Mouse (Mus musculus) kidney, adult 2 months (tissue): ENCODE measurements around the gene Clasp2. TPM values are rescaled to one million over a fixed set of nuclear protein-coding genes. Genes with fewer than 3 reads are reported as not detected.

Experiments used
- DNase-seq: peaks from one replicate; pipeline ENCODE4 v3.0.0; 2021
- H3K27ac ChIP-seq: fragments of 200-500 bp; 2 replicates; pipeline ENCODE4 v1.5.1; 2012; ENCODE audit warnings: low read depth, low read length, control low read depth, inconsistent platforms; ENCODE audit not compliant: insufficient read depth
- H3K27me3 ChIP-seq: fragments of 200-500 bp; replicated peaks from 2 replicates; pipeline ENCODE4 v1.6.1; 2012; ENCODE audit warnings: mild to moderate bottlenecking, moderate library complexity, low read length, inconsistent platforms; ENCODE audit not compliant: control insufficient read depth, insufficient read depth
- H3K36me3 ChIP-seq: fragments of 200-500 bp; 2 replicates; pipeline ENCODE4 v1.6.1; 2012; ENCODE audit warnings: mild to moderate bottlenecking, moderate library complexity, low read length, inconsistent platforms; ENCODE audit not compliant: control insufficient read depth, insufficient read depth
- H3K4me1 ChIP-seq: fragments of 200-500 bp; 2 replicates; pipeline ENCODE4 v1.6.1; 2011; ENCODE audit warnings: low read length; ENCODE audit not compliant: control insufficient read depth, insufficient read depth
- H3K4me3 ChIP-seq: fragments of 200-500 bp; 2 replicates; pipeline ENCODE4 v1.5.1; 2011; ENCODE audit warnings: mild to moderate bottlenecking, low read depth, low read length, control low read depth; ENCODE audit not compliant: insufficient read depth
- CTCF ChIP-seq: fragments of 200-500 bp; conservative IDR thresholded peaks from 2 replicates; pipeline ENCODE4 v1.5.1; 2011; ENCODE audit warnings: low read depth, mild to moderate bottlenecking, control low read depth, low read length, moderate library complexity, mixed read lengths; ENCODE audit not compliant: insufficient read depth, insufficient read length
- POLR2A ChIP-seq: fragments of 200-500 bp; IDR thresholded peaks from one replicate; pipeline ENCODE4 v1.6.1; 2011; ENCODE audit warnings: low read depth, low read length, control low read depth
- WGBS: fragments of 180-500 bp; shearing (Covaris S2); methylation state at CpG from one replicate; pipeline ENCODE4 v1.1.7; 2018; 5-methylcytosine and 5-hydroxymethylcytosine counted together
- polyA plus RNA-seq: library from polyadenylated mRNA; depleted of rRNA; stranded (reverse); fragments of >200 nt; gene quantifications from 2 replicates; pipeline ENCODE4 v1.2.3, GENCODE M21; 2012

Clasp2 gene
- polyA plus RNA-seq, 1 experiment, result 9.1 TPM

DNA sequence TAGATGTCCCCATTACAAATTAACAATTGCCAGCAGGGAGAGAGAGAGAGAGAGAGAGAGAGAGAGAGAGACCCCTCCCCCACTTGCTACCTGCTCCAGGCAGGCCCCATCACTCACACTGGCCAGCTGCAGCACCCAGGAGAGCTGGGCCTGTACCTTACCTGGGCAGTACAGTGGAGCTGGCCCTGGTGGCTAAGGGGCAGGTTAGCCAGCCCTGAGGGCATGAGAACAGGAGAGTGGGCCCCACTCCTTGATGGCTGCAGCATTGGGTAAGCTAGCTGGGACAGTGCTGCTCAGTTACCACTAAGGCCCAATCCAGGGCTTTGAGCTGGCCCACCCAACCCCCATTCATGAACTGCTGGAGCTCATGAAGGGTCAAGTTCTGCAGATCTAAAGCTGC, 5.4 kb upstream of the Clasp2 start:
- H3K27me3 ChIP-seq, result no peaks in the 10 kb centered on the region
- TF ChIP-seq POLR2A, result no peak
- no peak for TF ChIP-seq CTCF
- H3K36me3 ChIP-seq, result no peaks in the 10 kb centered on the region
- peaks cover 3% of the 10 kb centered on the region; the same call in 1 of the 2 replicates for H3K4me1 ChIP-seq
- no peak overlapping the region for H3K27ac ChIP-seq
- no peak overlapping the region for H3K4me3 ChIP-seq
- DNase-seq, result no peak

DNA sequence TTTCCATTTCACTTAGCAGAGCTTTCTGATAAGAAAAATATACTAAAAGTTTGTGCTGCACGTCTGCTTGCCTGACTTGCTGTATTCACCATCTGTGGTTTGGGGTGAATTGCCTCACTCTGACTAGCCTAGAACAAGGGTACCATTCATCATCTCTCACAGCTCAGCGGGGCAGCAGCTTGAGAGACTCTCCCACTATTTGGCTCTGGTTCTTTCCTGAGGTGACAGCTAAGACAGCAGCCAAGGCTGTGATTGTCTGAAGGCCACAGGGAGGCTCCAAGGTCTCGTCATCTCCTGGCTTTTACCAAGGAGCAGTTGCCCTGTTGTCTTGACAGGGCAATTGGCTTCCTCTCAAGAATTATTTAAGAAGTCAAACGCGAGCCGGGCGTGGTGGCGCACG, 3.3 kb upstream of the Clasp2 start:
- TF ChIP-seq POLR2A (no peak), CTCF (no peak)
- H3K27ac ChIP-seq, result no peak overlapping the region
- H3K27me3 ChIP-seq, result no peaks in the 10 kb centered on the region
- H3K4me1 ChIP-seq, result peaks cover 7% of the 10 kb centered on the region; the same call in 1 of the 2 replicates
- DNase-seq, result peak; percentile 32
- no peaks in the 10 kb centered on the region for H3K36me3 ChIP-seq
- H3K4me3 ChIP-seq, result no peak overlapping the region
- 59% methylated on average over 9 of the region's 9 CpGs for WGBS

DNA sequence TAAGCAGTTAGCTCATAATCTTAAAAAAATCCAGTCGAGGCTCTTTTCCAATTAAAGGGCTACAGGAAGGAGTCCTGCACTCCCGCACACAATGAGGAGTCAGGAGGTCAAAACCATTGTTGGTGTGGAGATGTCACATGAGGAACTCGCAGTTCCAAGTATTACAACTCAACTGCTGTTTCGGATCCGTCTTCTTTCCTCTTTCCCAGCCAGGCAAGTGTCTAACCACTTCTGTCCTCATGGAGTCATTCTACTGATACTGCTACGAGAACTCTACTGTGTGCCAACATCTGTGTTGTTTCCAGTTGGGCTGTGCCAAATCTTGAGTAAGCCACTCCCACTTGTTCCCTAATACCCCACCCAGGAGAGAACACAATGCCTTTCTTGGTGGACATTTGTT, 2.3 kb upstream of the Clasp2 start:
- no peak overlapping the region for H3K4me3 ChIP-seq
- 59% methylated on average over 6 of the region's 6 CpGs for WGBS
- DNase-seq, result peak; percentile 75
- no peaks in the 10 kb centered on the region for H3K36me3 ChIP-seq
- H3K27ac ChIP-seq, result peak overlapping the region; percentile 54; the same call in 1 of the 2 replicates
- no peak for TF ChIP-seq CTCF
- TF ChIP-seq POLR2A, result no peak
- peaks cover 7% of the 10 kb centered on the region; the same call in 1 of the 2 replicates for H3K4me1 ChIP-seq
- H3K27me3 ChIP-seq, result no peaks in the 10 kb centered on the region

DNA sequence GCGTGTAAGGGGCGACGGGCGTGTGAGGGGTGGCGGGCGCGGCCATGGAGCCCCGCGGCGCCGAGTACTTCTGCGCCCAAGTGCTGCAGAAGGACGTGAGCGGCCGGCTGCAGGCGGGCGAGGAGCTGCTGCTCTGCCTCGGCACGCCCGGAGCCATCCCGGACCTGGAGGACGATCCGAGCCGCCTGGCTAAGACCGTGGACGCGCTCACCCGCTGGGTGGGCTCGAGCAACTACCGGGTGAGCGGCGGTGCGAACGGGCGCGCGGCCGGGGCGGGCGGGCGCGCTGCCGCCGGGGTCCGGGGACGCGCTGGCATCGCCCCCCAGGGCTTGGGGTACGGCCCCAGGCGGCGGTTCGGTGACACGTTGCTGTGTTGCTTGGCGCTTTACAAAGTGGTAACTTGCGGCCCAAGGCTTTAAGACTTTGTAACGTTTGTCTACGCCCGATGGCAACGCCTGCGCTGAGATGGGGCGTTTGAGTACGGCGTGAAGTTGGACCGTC, 414 bp downstream of the Clasp2 start:
- WGBS, result under 1% methylated on average over 64 of the region's 64 CpGs
- peak; percentile 34 for DNase-seq
- Histone ChIP-seq H3K36me3 (no peaks in the 10 kb centered on the region), H3K27ac (no peak overlapping the region), H3K27me3 (no peaks in the 10 kb centered on the region), H3K4me3 (peak overlapping the region; percentile 71), H3K4me1 (peaks cover 7% of the 10 kb centered on the region; the same call in 1 of the 2 replicates)
- no peak for TF ChIP-seq POLR2A
- no peak for TF ChIP-seq CTCF

DNA sequence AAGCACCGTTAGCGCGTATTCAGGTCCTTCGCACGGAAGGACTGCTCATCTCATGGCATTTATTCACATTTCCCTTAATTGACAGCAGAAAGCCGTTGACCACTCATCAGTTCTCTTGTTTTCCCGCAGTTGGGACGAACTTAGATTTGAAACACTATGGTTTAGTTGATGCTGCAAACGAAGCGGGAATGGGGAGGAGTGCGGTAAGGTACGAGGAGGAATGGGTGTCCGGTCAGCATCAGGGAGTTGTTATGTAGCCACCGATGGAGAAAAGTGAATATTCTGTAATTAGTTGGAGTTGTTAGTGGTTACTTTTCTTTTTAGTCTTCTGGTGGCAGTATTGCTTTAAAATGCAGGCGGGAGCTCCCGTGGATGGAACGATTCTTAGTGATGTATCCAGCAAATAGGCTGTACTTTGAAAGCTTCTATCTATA, 1.1 kb downstream of the Clasp2 start:
- peaks cover 7% of the 10 kb centered on the region; the same call in 1 of the 2 replicates for H3K4me1 ChIP-seq
- H3K27me3 ChIP-seq, result no peaks in the 10 kb centered on the region
- under 1% methylated on average over 17 of the region's 17 CpGs for WGBS
- DNase-seq, result peak; percentile 54
- no peaks in the 10 kb centered on the region for H3K36me3 ChIP-seq
- no peak for TF ChIP-seq POLR2A
- no peak for TF ChIP-seq CTCF
- peak overlapping the region; percentile 71 for H3K4me3 ChIP-seq
- no peak overlapping the region for H3K27ac ChIP-seq

DNA sequence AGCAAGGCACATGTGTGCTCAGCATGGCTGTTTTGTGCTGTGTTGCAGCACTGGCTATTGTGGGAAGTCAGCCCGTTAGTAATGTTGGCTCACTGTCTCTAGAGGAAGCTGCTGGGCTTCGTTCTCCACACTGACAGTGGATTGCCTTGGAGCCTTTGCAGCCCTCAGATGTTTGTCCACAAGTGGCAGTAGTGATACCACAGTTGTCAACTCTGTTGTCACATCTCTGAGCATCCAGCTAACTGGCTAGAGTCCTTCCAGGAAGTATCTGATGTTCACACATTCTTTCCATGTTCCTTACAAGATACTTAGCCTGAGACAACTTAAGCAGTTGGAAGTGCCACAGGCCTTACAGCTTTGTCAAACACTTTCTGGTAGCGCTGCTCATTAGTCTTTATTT, 2.0 kb downstream of the Clasp2 start:
- H3K36me3 ChIP-seq, result no peaks in the 10 kb centered on the region
- peaks cover 7% of the 10 kb centered on the region; the same call in 1 of the 2 replicates for H3K4me1 ChIP-seq
- H3K27me3 ChIP-seq, result no peaks in the 10 kb centered on the region
- no peak overlapping the region for H3K27ac ChIP-seq
- 54% methylated on average over 3 of the region's 3 CpGs for WGBS
- H3K4me3 ChIP-seq, result no peak overlapping the region
- TF ChIP-seq CTCF (0 out of 2 replicates have a peak, but pooled peaks have one; percentile 5), POLR2A (no peak)
- DNase-seq, result no peak

DNA sequence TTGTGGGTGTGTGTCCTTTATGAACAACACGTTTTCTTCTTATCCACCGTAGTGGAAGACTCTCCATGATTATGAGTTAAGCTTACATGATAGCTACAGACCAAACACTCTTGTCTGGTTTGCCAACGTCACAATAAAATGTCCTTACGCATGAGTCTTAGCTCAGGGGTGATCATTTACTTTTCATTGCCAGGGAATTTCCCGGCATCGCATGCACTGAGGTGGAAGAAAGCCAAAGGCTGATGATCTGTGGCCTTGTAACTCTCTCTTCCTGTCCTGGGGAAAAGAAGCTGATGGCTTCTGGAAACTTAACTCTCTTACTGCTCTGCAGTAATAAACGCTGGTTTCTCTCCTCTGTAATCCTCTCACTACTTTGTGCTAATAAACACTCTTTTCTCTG, 8.1 kb downstream of the Clasp2 start:
- DNase-seq, result peak; percentile 84
- TF ChIP-seq CTCF (no peak), POLR2A (no peak)
- Histone ChIP-seq H3K4me1 (peaks cover 3% of the 10 kb centered on the region; the same call in 1 of the 2 replicates), H3K4me3 (no peak overlapping the region), H3K27me3 (no peaks in the 10 kb centered on the region), H3K36me3 (no peaks in the 10 kb centered on the region), H3K27ac (no peak overlapping the region; the same call in 1 of the 2 replicates)
- WGBS, result 19% methylated on average over 7 of the region's 7 CpGs
